ENCODE assay signal across 11 mouse cellular contexts in genomic region chr15:51724127-51724526, GRCm38 (mm10).
DNase-seq lines count a peak whose midpoint lies in the region; TF ChIP-seq lines count a peak whose summit lies in the region.
"Had no signal": no experiment of that assay in that cellular context is flagged by ENCODE, and none has a peak within 500 bp of the region (broad histone marks: within the 10 kb centered on the region; RNA-seq: fewer than 3 reads in every experiment).

No protein-coding gene starts in this region.

- 71% methylated on average over 7 of the region's 7 CpGs for WGBS in kidney, adult 2 months

- no peak overlapping the region for H3K4me3 ChIP-seq in kidney, adult 2 months (ENCODE audit: insufficient read depth, low read depth, low read length)
- H3K4me3 ChIP-seq: embryonic facial prominence, embryonic 12.5 days; neural tube, embryonic 12.5 days had no signal

- TF ChIP-seq POLR2A in kidney, adult 2 months (IDR thresholded peaks at IDR 0.05; ENCODE audit: low read depth, low read length) = no peak

- H3K27ac ChIP-seq in kidney, adult 2 months (ENCODE audit: insufficient read depth, low read depth, low read length) = no peak overlapping the region
- H3K27ac ChIP-seq: embryonic facial prominence, embryonic 12.5 days; neural tube, embryonic 12.5 days had no signal

- 0 out of 2 replicates have a peak, but pooled peaks have one; percentile 12 for TF ChIP-seq CTCF in kidney, adult 2 months (conservative IDR thresholded peaks at IDR 0.05; ENCODE audit: insufficient read depth, insufficient read length, low read depth, low read length)

- H3K4me1 ChIP-seq in kidney, adult 2 months (ENCODE audit: control insufficient read depth, insufficient read depth, low read length) = no peaks in the 10 kb centered on the region

- no peaks in the 10 kb centered on the region for H3K36me3 ChIP-seq in kidney, adult 2 months (ENCODE audit: control insufficient read depth, insufficient read depth, low read length)
- H3K36me3 ChIP-seq: embryonic facial prominence, embryonic 12.5 days; neural tube, embryonic 12.5 days had no signal

- DNase-seq in kidney, adult 2 months = no peak
- DNase-seq in kidney, postnatal 10 days = no peak
- DNase-seq in thymus, postnatal 4 days = peak; percentile 20
- DNase-seq in thymus, adult 18-20 months = no peak
- peak; percentile 30 for DNase-seq in adrenal gland, postnatal 25 days
- peak; percentile 34 for DNase-seq in testis, postnatal 14 days (ENCODE audit: low spot score)
- no peak for DNase-seq in left cerebral cortex, adult 9 months (ENCODE audit: low spot score in 2 of 2)
- DNase-seq in embryo, embryonic 9.5 days (ENCODE audit: extremely low spot score) = no peak
- DNase-seq: cerebellum, adult 11-12 months had no signal

- H3K27me3 ChIP-seq in kidney, adult 2 months (replicated peaks; ENCODE audit: control insufficient read depth, insufficient read depth, low read length) = no peaks in the 10 kb centered on the region
- H3K27me3 ChIP-seq: embryonic facial prominence, embryonic 12.5 days; neural tube, embryonic 12.5 days had no signal

Comparison
In these comparisons a context has a peak if more than half of its experiments do, and no peak if none do; other contexts are left out.
1. DNase-seq: peak in thymus, postnatal 4 days (single experiment), adrenal gland, postnatal 25 days (single experiment) and testis, postnatal 14 days (single experiment); none in kidney, adult 2 months (single experiment), kidney, postnatal 10 days (single experiment), thymus, adult 18-20 months (0 of 2), left cerebral cortex, adult 9 months (0 of 2) and embryo, embryonic 9.5 days (single experiment).